Mouse (Mus musculus): ENCODE measurements around the gene Plcb4. TPM values are rescaled to one million over a fixed set of nuclear protein-coding genes. Genes with fewer than 3 reads are reported as not detected.
A peak's percentile ranks its signal among the peaks of the same experiment; 100 is the strongest.

Plcb4 gene
- polyA plus RNA-seq, 1 experiment from 2014 or later: 8.6 TPM

GRCm38 (mm10) chr2:135993314-135993713, 334.5 kb downstream of the Plcb4 start:
- ATAC-seq (replicated peaks; ENCODE audit: low FRiP score, low read depth) (no peak), DNase-seq (ENCODE audit: low spot score) (no peak)
- no peak overlapping the region for H3K27ac ChIP-seq
- no peaks in the 10 kb centered on the region for H3K27me3 ChIP-seq (ENCODE audit: insufficient read depth, low read length)
- no peak overlapping the region for H3K4me2 ChIP-seq (ENCODE audit: low read length)
- no peaks in the 10 kb centered on the region for H3K9me3 ChIP-seq (replicated peaks; ENCODE audit: low read length)
- TF ChIP-seq CTCF (IDR thresholded peaks at IDR 0.05; ENCODE audit: low read depth): peak; percentile 43; the same call in 1 of the 2 replicates
- H3K36me3 ChIP-seq (ENCODE audit: insufficient read depth, low read length): no peaks in the 10 kb centered on the region
- no peaks in the 10 kb centered on the region for H3K4me1 ChIP-seq (replicated peaks; ENCODE audit: insufficient read depth, low read length)
- no peak overlapping the region for H3K9ac ChIP-seq (ENCODE audit: low read depth, low read length)
- WGBS: 79% methylated on average over 11 of the region's 11 CpGs
- no peak overlapping the region for H3K4me3 ChIP-seq (replicated peaks; ENCODE audit: low read depth, low read length)

GRCm38 (mm10) chr2:135995196-135995595, 336.4 kb downstream of the Plcb4 start:
- ATAC-seq (replicated peaks; ENCODE audit: low FRiP score, low read depth): no peak
- Histone ChIP-seq H3K4me1 (replicated peaks; ENCODE audit: insufficient read depth, low read length) (no peaks in the 10 kb centered on the region), H3K27me3 (ENCODE audit: insufficient read depth, low read length) (no peaks in the 10 kb centered on the region), H3K4me2 (ENCODE audit: low read length) (no peak overlapping the region), H3K9me3 (replicated peaks; ENCODE audit: low read length) (no peaks in the 10 kb centered on the region), H3K4me3 (replicated peaks; ENCODE audit: low read depth, low read length) (no peak overlapping the region), H3K27ac (no peak overlapping the region), H3K36me3 (ENCODE audit: insufficient read depth, low read length) (no peaks in the 10 kb centered on the region), H3K9ac (ENCODE audit: low read depth, low read length) (no peak overlapping the region)
- DNase-seq (ENCODE audit: low spot score): no peak
- 92% methylated on average over 4 of the region's 4 CpGs for WGBS
- TF ChIP-seq CTCF (IDR thresholded peaks at IDR 0.05; ENCODE audit: low read depth): no peak

GRCm38 (mm10) chr2:135996936-135997335, 338.1 kb downstream of the Plcb4 start:
- Histone ChIP-seq H3K4me2 (ENCODE audit: low read length) (no peak overlapping the region), H3K27me3 (ENCODE audit: insufficient read depth, low read length) (no peaks in the 10 kb centered on the region), H3K4me1 (replicated peaks; ENCODE audit: insufficient read depth, low read length) (no peaks in the 10 kb centered on the region), H3K27ac (no peak overlapping the region), H3K9ac (ENCODE audit: low read depth, low read length) (no peak overlapping the region), H3K9me3 (replicated peaks; ENCODE audit: low read length) (no peaks in the 10 kb centered on the region), H3K4me3 (replicated peaks; ENCODE audit: low read depth, low read length) (no peak overlapping the region), H3K36me3 (ENCODE audit: insufficient read depth, low read length) (no peaks in the 10 kb centered on the region)
- WGBS: 81% methylated on average over 6 of the region's 6 CpGs
- DNase-seq (ENCODE audit: low spot score) (no peak), ATAC-seq (replicated peaks; ENCODE audit: low FRiP score, low read depth) (no peak)
- TF ChIP-seq CTCF (IDR thresholded peaks at IDR 0.05; ENCODE audit: low read depth): no peak

GRCm38 (mm10) chr2:135997361-135998150, 338.7 kb downstream of the Plcb4 start:
- no peaks in the 10 kb centered on the region for H3K36me3 ChIP-seq (ENCODE audit: insufficient read depth, low read length)
- no peaks in the 10 kb centered on the region for H3K27me3 ChIP-seq (ENCODE audit: insufficient read depth, low read length)
- TF ChIP-seq CTCF (IDR thresholded peaks at IDR 0.05; ENCODE audit: low read depth): no peak
- H3K27ac ChIP-seq: no peak overlapping the region
- H3K9me3 ChIP-seq (replicated peaks; ENCODE audit: low read length): no peaks in the 10 kb centered on the region
- ATAC-seq (replicated peaks; ENCODE audit: low FRiP score, low read depth) (no peak), DNase-seq (ENCODE audit: low spot score) (peak; percentile 18)
- H3K4me2 ChIP-seq (ENCODE audit: low read length): no peak overlapping the region
- no peaks in the 10 kb centered on the region for H3K4me1 ChIP-seq (replicated peaks; ENCODE audit: insufficient read depth, low read length)
- H3K9ac ChIP-seq (ENCODE audit: low read depth, low read length): no peak overlapping the region
- no peak overlapping the region for H3K4me3 ChIP-seq (replicated peaks; ENCODE audit: low read depth, low read length)
- 74% methylated on average over 18 of the region's 18 CpGs for WGBS

- no peaks in the 10 kb centered on the region for H3K9me3 ChIP-seq (replicated peaks; ENCODE audit: low read length)
- H3K4me1 ChIP-seq (replicated peaks; ENCODE audit: insufficient read depth, low read length): no peaks in the 10 kb centered on the region
- H3K9ac ChIP-seq (ENCODE audit: low read depth, low read length): no peak overlapping the region
- TF ChIP-seq CTCF (IDR thresholded peaks at IDR 0.05; ENCODE audit: low read depth): no peak
- H3K4me2 ChIP-seq (ENCODE audit: low read length): no peak overlapping the region
- H3K27ac ChIP-seq: no peak overlapping the region
- no peak overlapping the region for H3K4me3 ChIP-seq (replicated peaks; ENCODE audit: low read depth, low read length)
- no peaks in the 10 kb centered on the region for H3K27me3 ChIP-seq (ENCODE audit: insufficient read depth, low read length)
- H3K36me3 ChIP-seq (ENCODE audit: insufficient read depth, low read length): no peaks in the 10 kb centered on the region
- ATAC-seq (replicated peaks; ENCODE audit: low FRiP score, low read depth) (no peak), DNase-seq (ENCODE audit: low spot score) (no peak)
- WGBS: 86% methylated on average over 7 of the region's 7 CpGs
Observed at GRCm38 (mm10) chr2:135998886-135999285, 340.1 kb downstream of the Plcb4 start.

- Histone ChIP-seq H3K27ac (no peak overlapping the region), H3K9ac (ENCODE audit: low read depth, low read length) (no peak overlapping the region), H3K4me2 (ENCODE audit: low read length) (no peak overlapping the region), H3K36me3 (ENCODE audit: insufficient read depth, low read length) (no peaks in the 10 kb centered on the region), H3K27me3 (ENCODE audit: insufficient read depth, low read length) (no peaks in the 10 kb centered on the region), H3K4me1 (replicated peaks; ENCODE audit: insufficient read depth, low read length) (no peaks in the 10 kb centered on the region), H3K4me3 (replicated peaks; ENCODE audit: low read depth, low read length) (no peak overlapping the region), H3K9me3 (replicated peaks; ENCODE audit: low read length) (no peaks in the 10 kb centered on the region)
- no peak; the same call in 1 of the 2 replicates for TF ChIP-seq CTCF (IDR thresholded peaks at IDR 0.05; ENCODE audit: low read depth)
- ATAC-seq (replicated peaks; ENCODE audit: low FRiP score, low read depth) (no peak), DNase-seq (ENCODE audit: low spot score) (no peak)
- 40% methylated on average over 1 of the region's 1 CpGs for WGBS
Observed at GRCm38 (mm10) chr2:135999361-135999760, 340.6 kb downstream of the Plcb4 start.

Measured in kidney, postnatal 0 days (tissue).